Mouse (Mus musculus): Measurements from ENCODE around the gene Cfap73.

- TF ChIP-seq POLR2A (IDR thresholded peaks at IDR 0.05; ENCODE audit: borderline replicate concordance, control insufficient read depth, low read depth, low read length) = no peak
- no peak for TF ChIP-seq CTCF (IDR thresholded peaks at IDR 0.05; ENCODE audit: control insufficient read depth, insufficient read depth, low read length)
Observed at GRCm38 (mm10) chr5:120578504-120579081, 55.4 kb downstream of the Cfap73 start.

Measured in bone marrow, adult 2 months (tissue).